In genomic region chr14:100215213-100215785, GRCm38 (mm10) we compare ENCODE assay signal across 18 mouse cellular contexts.
"Had no signal": no experiment of that assay in that cellular context is flagged by ENCODE, and none has a peak within 500 bp of the region (broad histone marks: within the 10 kb centered on the region; RNA-seq: fewer than 3 reads in every experiment).

No protein-coding gene starts in this region.

- H3K27ac ChIP-seq: midbrain, embryonic 10.5 days; midbrain, embryonic 13.5 days; midbrain, embryonic 15.5 days; neural tube, embryonic 13.5 days; neural tube, embryonic 15.5 days had no signal

- H3K4me3 ChIP-seq: midbrain, embryonic 10.5 days; midbrain, embryonic 13.5 days; midbrain, embryonic 15.5 days; myocyte; neural tube, embryonic 13.5 days; neural tube, embryonic 15.5 days had no signal

- H3K9me3 ChIP-seq: midbrain, embryonic 10.5 days; midbrain, embryonic 13.5 days; midbrain, embryonic 15.5 days; neural tube, embryonic 13.5 days; neural tube, embryonic 15.5 days had no signal

- H3K27me3 ChIP-seq: midbrain, embryonic 13.5 days; midbrain, embryonic 15.5 days; neural tube, embryonic 13.5 days; neural tube, embryonic 15.5 days had no signal

- H3K4me2 ChIP-seq: lung, embryonic 14.5 days; midbrain, embryonic 13.5 days; midbrain, embryonic 15.5 days; neural tube, embryonic 13.5 days; neural tube, embryonic 15.5 days had no signal

- ATAC-seq: midbrain, embryonic 13.5 days; midbrain, embryonic 15.5 days had no signal

- DNase-seq: lung, adult 18-20 months; lung, embryonic 14.5 days; lung, postnatal 10 days; lung, postnatal 4 days; retina, postnatal 1 day; right cerebral cortex, adult 18-20 months; right cerebral cortex, postnatal 25 days; right cerebral cortex, postnatal 4 days; spleen, adult 18-20 months; thymus, adult 18-20 months; thymus, postnatal 14 days; thymus, postnatal 36 days had no signal

- H3K9ac ChIP-seq: lung, embryonic 14.5 days; midbrain, embryonic 13.5 days; midbrain, embryonic 15.5 days; neural tube, embryonic 13.5 days; neural tube, embryonic 15.5 days had no signal

- H3K36me3 ChIP-seq: midbrain, embryonic 10.5 days; midbrain, embryonic 15.5 days; neural tube, embryonic 13.5 days; neural tube, embryonic 15.5 days had no signal
